Mouse (Mus musculus) activated CD4-positive, CD25-positive, alpha-beta regulatory T cell, adult 9 weeks (primary cell): ENCODE measurements around the gene Zim1. TPM values are rescaled to one million over a fixed set of nuclear protein-coding genes. Genes with fewer than 3 reads are reported as not detected.

Source experiments
- polyA plus RNA-seq: library from polyadenylated mRNA; unstranded; fragments of 100-300 nt; shearing (Covaris generic); gene quantifications from one replicate; pipeline ENCODE4 v1.2.1, GENCODE M21; 2017

Gene Zim1
- polyA plus RNA-seq: not detected

GRCm38 (mm10) chr7:6696241-6697045 lies at the start of gene Zim1:
Gene Zim1 (minus strand): TSS chr7:6696450.

GRCm38 (mm10) chr7:6730241-6730640 lies 34.0 kb upstream of the Zim1 start, which contains the start of the genes Peg3 and Usp29:
Gene Peg3 (minus strand): TSS chr7:6730431.
Gene Usp29 (plus strand): TSS chr7:6730578.

Other genes with a start within 250 kb of the Zim1 start
- 0.04 TPM for gene Olfr1336, start 240.3 kb downstream of the Zim1 start, polyA plus RNA-seq
- gene Olfr1346, start 229.3 kb downstream of the Zim1 start, polyA plus RNA-seq: not detected
- not detected for gene Olfr5, start 209.5 kb downstream of the Zim1 start, polyA plus RNA-seq
- not detected for gene Olfr1347, start 196.7 kb downstream of the Zim1 start, polyA plus RNA-seq
- not detected for gene Olfr1348, start 187.7 kb downstream of the Zim1 start, polyA plus RNA-seq
- gene Olfr1349, start 173.5 kb downstream of the Zim1 start, polyA plus RNA-seq: not detected
- gene Olfr1350, start 131.6 kb downstream of the Zim1 start, polyA plus RNA-seq: not detected
- not detected for gene Peg3, start 34.0 kb upstream of the Zim1 start, polyA plus RNA-seq
- gene Usp29, start 34.1 kb upstream of the Zim1 start, polyA plus RNA-seq: not detected